Mouse (Mus musculus): ENCODE results near the gene Psme2.

- TF ChIP-seq POU5F1 (IDR thresholded peaks at IDR 0.05; ENCODE audit: borderline replicate concordance, low read length), result no peak
- no peak for TF ChIP-seq CTCF (conservative IDR thresholded peaks at IDR 0.05; ENCODE audit: low read length)
Measured at GRCm38 (mm10) chr14:55586149-55586548, 4.8 kb downstream of the Psme2 start.
